Mouse (Mus musculus) bone marrow macrophage, adult 2 months (primary cell): ENCODE data around the gene Cadm1. TPM values are rescaled to one million over a fixed set of nuclear protein-coding genes. Genes with fewer than 3 reads are reported as not detected.
A peak's percentile ranks its signal among the peaks of the same experiment; 100 is the strongest.

Experiments used
- H3K27ac ChIP-seq: 2 replicates; pipeline ENCODE4 v1.5.1; 2012; ENCODE audit warnings: low read depth, low read length; ENCODE audit not compliant: insufficient read depth
- H3K4me1 ChIP-seq: 2 replicates; pipeline ENCODE4 v1.6.1; 2012; ENCODE audit warnings: low read length; ENCODE audit not compliant: control insufficient read depth, insufficient read depth
- H3K4me3 ChIP-seq: 2 replicates; pipeline ENCODE4 v1.5.1; 2012; ENCODE audit warnings: mild to moderate bottlenecking, low read length, moderate library complexity; ENCODE audit not compliant: insufficient read depth
- CTCF ChIP-seq: IDR thresholded peaks from 2 replicates; pipeline ENCODE4 v1.5.1; 2012; ENCODE audit warnings: low read depth, mild to moderate bottlenecking, low read length, moderate library complexity
- POLR2A ChIP-seq: IDR thresholded peaks from 2 replicates; pipeline ENCODE4 v1.6.1; 2012; ENCODE audit warnings: mild to moderate bottlenecking, low read depth, low read length, borderline replicate concordance
- polyA plus RNA-seq: library from polyadenylated mRNA; stranded (reverse); fragments of >200 nt; gene quantifications from 2 replicates; pipeline ENCODE4 v1.2.4, GENCODE M21; 2012; ENCODE audit not compliant: missing spikeins, insufficient read depth, insufficient read length

Gene Cadm1
- 134 and 146 TPM in 2 replicates for polyA plus RNA-seq

DNA sequence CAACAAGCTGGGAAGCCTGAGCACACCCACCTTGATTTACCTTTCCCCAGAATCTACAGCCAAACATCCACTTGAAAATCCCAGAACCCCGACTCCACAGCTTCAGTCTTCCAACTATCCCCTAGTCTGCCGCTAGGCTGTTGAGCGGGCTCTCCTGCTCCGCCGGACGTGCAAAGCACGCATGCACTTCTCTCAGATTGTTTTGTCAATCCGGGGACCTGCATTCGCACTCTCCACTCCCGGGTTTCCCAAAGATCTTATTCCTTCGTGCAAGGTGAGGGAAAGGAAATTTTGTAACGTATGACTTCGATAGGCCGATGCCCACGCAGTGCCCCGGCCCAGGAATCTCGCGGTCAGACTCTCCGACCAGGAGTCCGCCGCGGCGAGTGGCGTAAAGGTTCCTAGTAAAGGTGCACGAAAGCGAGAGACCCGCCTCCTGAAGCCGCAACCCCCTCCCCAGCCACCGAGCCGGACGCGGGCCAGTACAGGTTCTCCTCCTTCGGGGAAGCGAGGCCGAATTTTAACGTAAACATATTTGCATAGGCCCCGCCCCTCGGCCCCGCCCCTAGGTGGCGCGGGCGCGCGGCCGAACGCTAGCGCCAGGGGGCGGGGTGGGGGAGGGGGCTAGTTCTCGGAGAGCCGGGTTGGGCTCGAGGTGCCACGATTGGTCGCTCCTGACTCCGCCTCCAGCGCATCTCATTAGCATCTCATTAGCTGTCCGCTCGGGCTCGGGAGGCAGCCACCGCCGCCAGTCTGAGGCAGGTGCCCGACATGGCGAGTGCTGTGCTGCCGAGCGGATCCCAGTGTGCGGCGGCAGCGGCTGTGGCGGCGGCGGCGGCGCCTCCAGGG is at the start of gene Cadm1:
Cadm1 (plus strand) TSS at position 572 of the 849 bp plus-strand sequence.
- peak within 1 kb of the TSS; percentile 94 for H3K4me3 ChIP-seq
- peaks cover 18% of the 10 kb centered on the region for H3K4me1 ChIP-seq
- TF ChIP-seq CTCF (no peak), POLR2A (peak; percentile 77)
- peak within 1 kb of the TSS; percentile 86 for H3K27ac ChIP-seq

GRCm38 (mm10) chr9:47484506-47484905 is 45.5 kb upstream of the Cadm1 start:
- Histone ChIP-seq H3K27ac (no peak overlapping the region), H3K4me3 (no peak overlapping the region), H3K4me1 (no peaks in the 10 kb centered on the region)
- TF ChIP-seq POLR2A = no peak
- TF ChIP-seq CTCF = no peak

DNA sequence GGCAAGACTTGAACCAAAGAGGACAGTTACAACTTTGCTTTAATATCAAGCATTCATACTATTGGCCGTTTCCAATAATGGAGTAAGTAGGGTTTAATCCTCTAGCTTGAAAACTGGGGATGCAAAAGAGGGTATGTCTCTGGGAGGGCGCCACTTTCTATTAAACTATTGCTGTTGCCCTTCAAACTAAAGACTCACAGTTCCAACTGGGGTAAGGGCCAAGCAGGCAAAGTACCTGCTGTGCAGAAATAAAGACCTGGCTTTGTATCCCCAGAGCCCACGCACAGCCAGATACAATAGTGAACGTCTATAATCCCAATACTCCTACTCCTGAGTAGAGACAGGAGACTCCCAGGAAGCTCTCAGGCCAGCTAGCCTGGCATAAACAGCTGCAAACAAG is 44.8 kb upstream of the Cadm1 start:
- H3K4me1 ChIP-seq = peaks cover 3% of the 10 kb centered on the region
- no peak overlapping the region for H3K27ac ChIP-seq
- TF ChIP-seq CTCF (no peak), POLR2A (no peak)
- H3K4me3 ChIP-seq = no peak overlapping the region

DNA sequence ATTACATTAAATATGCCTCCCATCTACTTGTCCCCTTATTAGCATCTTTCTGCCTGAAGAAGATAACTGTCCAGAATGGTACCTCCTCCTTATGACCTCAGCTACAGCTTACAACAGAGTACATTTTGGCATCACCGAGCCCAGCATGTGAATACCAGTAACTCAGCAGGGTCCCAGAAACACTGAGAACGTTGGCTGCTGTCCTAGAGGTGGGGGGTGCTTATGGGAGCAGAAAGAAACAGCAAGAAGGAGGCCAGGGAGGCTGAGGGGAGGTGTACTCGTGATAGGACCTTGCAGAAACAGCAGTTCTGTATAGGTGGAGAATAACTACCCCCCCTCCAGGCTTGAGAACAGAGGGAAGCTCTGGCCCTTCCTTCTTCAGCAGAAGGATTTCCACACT is 30.2 kb upstream of the Cadm1 start:
- Histone ChIP-seq H3K4me1 (no peaks in the 10 kb centered on the region), H3K4me3 (no peak overlapping the region)

GRCm38 (mm10) chr9:47505956-47506355 is 24.0 kb upstream of the Cadm1 start:
- Histone ChIP-seq H3K27ac (no peak overlapping the region), H3K4me1 (no peaks in the 10 kb centered on the region), H3K4me3 (no peak overlapping the region)
- TF ChIP-seq POLR2A = no peak
- TF ChIP-seq CTCF = no peak

More for the DNA sequence above, 30.2 kb upstream of the Cadm1 start:
- H3K27ac ChIP-seq = no peak overlapping the region
- TF ChIP-seq CTCF (no peak), POLR2A (no peak)

DNA sequence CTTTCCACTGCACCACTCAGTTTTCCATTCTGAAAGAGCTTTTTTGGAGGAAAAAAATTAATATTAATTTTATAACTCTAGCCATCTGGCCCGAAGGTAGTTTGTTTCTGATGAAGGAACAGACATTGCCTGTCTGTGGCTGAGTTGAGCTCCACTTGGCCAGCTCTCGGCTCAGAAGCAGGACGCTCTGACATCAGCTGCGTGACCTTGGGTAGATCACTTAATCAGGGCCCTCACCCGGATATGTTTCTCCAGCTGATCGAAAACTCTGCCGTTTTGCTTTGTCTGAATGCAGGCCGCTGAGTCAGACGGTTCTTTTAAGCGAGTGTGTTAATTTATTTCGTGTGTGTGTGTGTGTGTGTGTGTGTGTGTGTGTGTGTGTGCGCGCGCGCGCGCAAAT is 23.1 kb upstream of the Cadm1 start:
- Histone ChIP-seq H3K4me1 (no peaks in the 10 kb centered on the region), H3K4me3 (no peak overlapping the region)
- TF ChIP-seq POLR2A (no peak), CTCF (no peak)

DNA sequence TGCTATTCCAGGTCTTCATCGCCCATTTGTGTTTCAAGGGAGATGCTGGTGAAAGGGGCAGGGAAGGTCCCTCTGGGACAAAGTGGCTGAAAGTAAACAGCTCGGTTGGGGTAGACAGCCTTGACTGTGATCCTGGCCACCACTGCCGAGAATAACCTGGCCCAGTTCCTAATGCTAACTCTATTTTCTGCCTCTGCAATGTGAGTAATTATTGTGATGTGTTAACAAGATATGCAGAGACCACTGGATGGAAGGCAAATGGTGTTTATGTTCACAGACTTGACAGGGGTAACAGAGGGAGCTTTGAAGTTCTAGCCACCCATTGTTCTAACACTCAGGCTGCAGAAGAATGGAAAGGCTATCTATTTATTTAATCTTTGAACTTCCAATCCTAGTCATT is 21.9 kb upstream of the Cadm1 start:
- Histone ChIP-seq H3K4me1 (no peaks in the 10 kb centered on the region), H3K4me3 (no peak overlapping the region), H3K27ac (no peak overlapping the region)
- TF ChIP-seq POLR2A = no peak

More for the DNA sequence above, 23.1 kb upstream of the Cadm1 start:
- no peak overlapping the region for H3K27ac ChIP-seq

DNA sequence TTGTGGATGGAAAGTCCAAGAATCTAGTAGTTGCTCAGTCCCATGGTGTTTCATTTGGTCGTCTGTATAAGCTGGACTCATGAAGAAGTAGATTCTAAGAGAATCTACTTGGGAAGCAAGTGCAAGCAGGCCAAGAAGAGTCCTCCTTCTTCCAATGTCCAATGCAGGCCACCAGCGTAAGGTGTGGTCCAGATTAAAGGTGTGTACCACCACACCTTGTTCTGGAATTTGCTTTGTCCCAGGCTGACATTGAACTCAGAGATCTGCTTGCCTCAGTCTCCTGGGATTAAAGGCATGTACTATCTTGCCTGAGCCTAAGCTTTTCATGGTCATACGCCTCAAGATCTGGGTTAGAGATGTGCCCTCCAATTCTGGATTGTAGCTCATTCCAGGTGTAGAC is 17.5 kb upstream of the Cadm1 start:
- H3K4me1 ChIP-seq = no peaks in the 10 kb centered on the region
- no peak overlapping the region for H3K4me3 ChIP-seq
- H3K27ac ChIP-seq = no peak overlapping the region
- TF ChIP-seq POLR2A = no peak
- TF ChIP-seq CTCF = no peak

DNA sequence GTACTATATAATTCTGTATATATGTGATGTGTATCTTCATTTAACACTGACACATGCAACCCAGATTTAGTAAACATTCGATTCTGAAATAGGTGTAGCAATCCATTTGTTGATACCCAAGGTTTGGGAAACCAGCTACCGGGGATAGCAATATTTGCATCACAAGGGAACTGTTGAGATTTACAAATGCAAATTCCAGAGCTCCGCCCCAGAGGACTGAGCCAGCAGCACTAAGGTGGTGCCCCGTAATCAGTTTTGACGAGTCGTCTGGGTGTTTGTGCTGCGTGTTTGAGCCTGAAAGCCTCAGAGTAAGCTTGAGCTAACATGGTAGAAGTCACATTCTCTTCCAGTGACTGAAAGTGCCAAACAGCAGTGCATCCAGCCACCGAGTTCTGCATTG is 15.7 kb upstream of the Cadm1 start:
- no peak for TF ChIP-seq CTCF
- no peak for TF ChIP-seq POLR2A
- H3K4me1 ChIP-seq = no peaks in the 10 kb centered on the region
- H3K27ac ChIP-seq = no peak overlapping the region
- H3K4me3 ChIP-seq = no peak overlapping the region

DNA sequence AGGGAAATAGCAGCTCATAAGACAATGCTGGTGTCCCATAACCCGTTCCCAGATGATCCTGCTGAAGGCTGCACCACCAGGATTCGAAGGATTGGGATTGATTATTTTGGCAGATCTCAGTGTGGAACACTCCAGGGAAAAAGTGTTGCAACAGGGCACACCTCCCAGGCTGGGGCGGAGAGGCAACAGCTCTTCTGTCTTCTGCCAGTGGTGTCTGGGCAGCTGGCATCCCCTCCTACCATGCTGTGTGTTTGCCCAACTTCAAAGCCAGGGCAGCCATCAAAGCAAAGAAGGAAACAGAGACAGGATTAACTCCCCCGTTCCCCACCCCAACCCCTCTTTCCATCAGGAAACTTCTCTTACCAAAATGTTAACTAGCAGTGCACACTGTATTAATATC is 13.7 kb upstream of the Cadm1 start:
- no peak overlapping the region for H3K4me3 ChIP-seq
- no peaks in the 10 kb centered on the region for H3K4me1 ChIP-seq
- TF ChIP-seq CTCF = no peak
- TF ChIP-seq POLR2A = no peak
- H3K27ac ChIP-seq = no peak overlapping the region
